In the genomic region with DNA sequence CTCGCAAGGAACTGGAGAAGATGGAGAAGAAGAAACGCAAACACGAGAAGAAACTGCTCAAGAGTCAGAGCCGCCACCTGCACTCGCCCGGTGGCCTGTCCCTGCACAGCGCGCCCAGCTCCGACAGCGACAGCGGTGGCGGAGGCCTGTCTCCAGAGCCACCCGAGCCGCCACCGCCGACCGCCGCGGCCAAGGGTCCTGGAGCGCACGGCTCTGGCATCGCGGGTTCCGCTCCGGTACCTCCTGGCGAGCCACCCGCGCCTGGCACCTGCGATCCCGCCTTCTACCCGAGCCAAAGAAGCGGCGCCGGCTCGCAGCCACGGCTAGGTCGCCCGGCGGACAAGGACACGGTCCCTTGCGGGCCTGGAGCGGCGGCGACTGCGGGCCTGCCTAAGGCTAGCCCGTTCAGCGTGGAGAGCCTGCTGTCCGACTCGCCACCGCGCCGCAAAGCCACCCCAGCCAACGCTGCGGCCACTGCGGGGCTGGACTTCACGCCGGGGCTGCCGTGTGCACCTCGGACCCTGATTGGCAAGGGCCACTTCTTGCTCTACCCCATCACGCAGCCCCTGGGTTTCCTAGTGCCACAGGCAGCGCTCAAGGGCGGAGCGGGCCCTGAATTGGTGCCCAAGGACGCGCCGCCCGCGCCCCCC, we compare ENCODE assay signal across 11 mouse cellular contexts. TPM values are rescaled to one million over a fixed set of nuclear protein-coding genes. Genes with fewer than 3 reads are reported as not detected.
DNase-seq lines count a peak whose midpoint lies in the region; ATAC-seq and TF ChIP-seq lines count a peak whose summit lies in the region.
"Had no signal": no experiment of that assay in that cellular context is flagged by ENCODE, and none has a peak within 500 bp of the region (broad histone marks: within the 10 kb centered on the region; RNA-seq: fewer than 3 reads in every experiment).

No protein-coding gene starts in this region.

- no peak for TF ChIP-seq EP300 in lung, postnatal 0 days (IDR thresholded peaks at IDR 0.05)

- DNase-seq in heart, postnatal 4 days: no peak
- DNase-seq in brain, embryonic 14.5 days (ENCODE audit: low read depth): peak; percentile 35
- no peak for DNase-seq in gastrocnemius, adult 2 months
- DNase-seq in lung, postnatal 0 days (ENCODE audit: low spot score): no peak
- DNase-seq in lung, adult 2 months: no peak

- TF ChIP-seq CTCF in brain, embryonic 14.5 days (IDR thresholded peaks at IDR 0.05; ENCODE audit: borderline replicate concordance, extremely low read depth, insufficient read depth, insufficient read length): no peak
- no peak for TF ChIP-seq CTCF in gastrocnemius, adult 2 months (IDR thresholded peaks at IDR 0.05)
- no peak for TF ChIP-seq CTCF in lung, postnatal 0 days (IDR thresholded peaks at IDR 0.05)
- TF ChIP-seq CTCF in lung, adult 2 months (IDR thresholded peaks at IDR 0.05; ENCODE audit: insufficient read depth, low read length): no peak

- peak overlapping the region; percentile 19; the same call in 1 of the 2 replicates for H3K4me3 ChIP-seq in heart, embryonic 15.5 days
- H3K4me3 ChIP-seq in embryonic facial prominence, embryonic 15.5 days (replicated peaks): peak overlapping the region; percentile 11; the same call in 1 of the 2 replicates
- H3K4me3 ChIP-seq in limb, embryonic 15.5 days: no peak overlapping the region; the same call in 1 of the 2 replicates
- no peak overlapping the region for H3K4me3 ChIP-seq in gastrocnemius, adult 2 months
- no peak overlapping the region for H3K4me3 ChIP-seq in lung, postnatal 0 days (ENCODE audit: low read depth, low read length)
- H3K4me3 ChIP-seq in lung, adult 2 months (replicated peaks; ENCODE audit: extremely low read depth, low read depth, low read length): no peak overlapping the region

- ATAC-seq in heart, embryonic 15.5 days (replicated peaks; ENCODE audit: insufficient number of reproducible peaks, insufficient read depth, low FRiP score, low read depth): no peak
- ATAC-seq in embryonic facial prominence, embryonic 15.5 days (ENCODE audit: insufficient number of reproducible peaks, low FRiP score, low TSS enrichment, low read depth): no peak
- no peak for ATAC-seq in limb, embryonic 15.5 days (ENCODE audit: insufficient number of reproducible peaks, low FRiP score, low TSS enrichment, low read depth)
- no peak for ATAC-seq in lung, postnatal 0 days

- H3K4me2 ChIP-seq in heart, embryonic 15.5 days: no peak overlapping the region
- H3K4me2 ChIP-seq in embryonic facial prominence, embryonic 15.5 days (replicated peaks): no peak overlapping the region
- 0 out of 2 replicates have a peak overlapping the region, but pooled peaks have one; percentile 5 for H3K4me2 ChIP-seq in limb, embryonic 15.5 days
- no peak overlapping the region for H3K4me2 ChIP-seq in lung, postnatal 0 days (replicated peaks; ENCODE audit: low read depth, low read length)

- no peaks in the 10 kb centered on the region for H3K9me3 ChIP-seq in heart, embryonic 15.5 days (replicated peaks)
- H3K9me3 ChIP-seq in embryonic facial prominence, embryonic 15.5 days (replicated peaks): no peaks in the 10 kb centered on the region
- no peaks in the 10 kb centered on the region for H3K9me3 ChIP-seq in limb, embryonic 15.5 days
- H3K9me3 ChIP-seq in lung, postnatal 0 days (ENCODE audit: low read length): no peaks in the 10 kb centered on the region

- no peak for TF ChIP-seq POLR2A in brain, embryonic 14.5 days (IDR thresholded peaks at IDR 0.05; ENCODE audit: borderline replicate concordance, extremely low read depth, insufficient read depth, insufficient read length, poor library complexity, severe bottlenecking)
- no peak for TF ChIP-seq POLR2A in lung, adult 2 months (IDR thresholded peaks at IDR 0.05; ENCODE audit: borderline replicate concordance, extremely low read depth, low read depth, low read length)

- WGBS in heart, embryonic 15.5 days: 1% methylated on average over 68 of the region's 68 CpGs
- WGBS in embryonic facial prominence, embryonic 15.5 days: under 1% methylated on average over 65 of the region's 68 CpGs
- WGBS in limb, embryonic 15.5 days: under 1% methylated on average over 62 of the region's 68 CpGs
- under 1% methylated on average over 53 of the region's 68 CpGs for WGBS in lung, postnatal 0 days
- WGBS in lung, adult 2 months: under 1% methylated on average over 67 of the region's 68 CpGs

- H3K27me3 ChIP-seq in heart, embryonic 15.5 days: peaks cover 98% of the 10 kb centered on the region
- peaks cover 98% of the 10 kb centered on the region for H3K27me3 ChIP-seq in embryonic facial prominence, embryonic 15.5 days
- peaks cover 95% of the 10 kb centered on the region for H3K27me3 ChIP-seq in limb, embryonic 15.5 days
- peaks cover 86% of the 10 kb centered on the region for H3K27me3 ChIP-seq in lung, postnatal 0 days (replicated peaks; ENCODE audit: insufficient read depth, low read length)

- intact Hi-C loops in gastrocnemius, adult 2 months (cut with DNase I): no loop called here

- H3K27ac ChIP-seq in heart, embryonic 15.5 days: no peak overlapping the region
- no peak overlapping the region for H3K27ac ChIP-seq in embryonic facial prominence, embryonic 15.5 days (replicated peaks)
- H3K27ac ChIP-seq in limb, embryonic 15.5 days: no peak overlapping the region
- H3K27ac ChIP-seq in gastrocnemius, adult 2 months: no peak overlapping the region
- H3K27ac ChIP-seq in lung, postnatal 0 days (ENCODE audit: low read length): no peak overlapping the region

- H3K9ac ChIP-seq in heart, embryonic 15.5 days: no peak overlapping the region
- no peak overlapping the region for H3K9ac ChIP-seq in embryonic facial prominence, embryonic 15.5 days
- H3K9ac ChIP-seq in limb, embryonic 15.5 days: no peak overlapping the region
- H3K9ac ChIP-seq in lung, postnatal 0 days (replicated peaks; ENCODE audit: low read depth): no peak overlapping the region

- peaks cover 19% of the 10 kb centered on the region for H3K4me1 ChIP-seq in heart, embryonic 15.5 days (replicated peaks)
- H3K4me1 ChIP-seq in embryonic facial prominence, embryonic 15.5 days: peaks cover 26% of the 10 kb centered on the region
- H3K4me1 ChIP-seq in limb, embryonic 15.5 days: peaks cover 29% of the 10 kb centered on the region
- H3K4me1 ChIP-seq in lung, postnatal 0 days (ENCODE audit: insufficient read depth, low read depth, low read length): no peaks in the 10 kb centered on the region
- peaks cover 3% of the 10 kb centered on the region; the same call in 1 of the 2 replicates for H3K4me1 ChIP-seq in lung, adult 2 months (ENCODE audit: control insufficient read depth, insufficient read depth, low read length)

- H3K36me3 ChIP-seq in heart, embryonic 15.5 days: no peaks in the 10 kb centered on the region
- no peaks in the 10 kb centered on the region for H3K36me3 ChIP-seq in embryonic facial prominence, embryonic 15.5 days
- no peaks in the 10 kb centered on the region for H3K36me3 ChIP-seq in limb, embryonic 15.5 days
- H3K36me3 ChIP-seq in lung, postnatal 0 days (ENCODE audit: insufficient read depth, low read length): no peaks in the 10 kb centered on the region

RNA-seq across cellular contexts. Expression of a gene that starts 3.6 kb away (rescaled TPM):
- not detected in 2 replicates for polyA plus RNA-seq in heart, embryonic 15.5 days (2015; fragmentation: Nextera tagmentation; extraction: Ambion mirVana)
- total RNA-seq in heart, postnatal 4 days (2021): not detected
- 26.5 and 42.0 TPM in 2 replicates for polyA plus RNA-seq in brain, embryonic 14.5 days (2012; rRNA removed)
- 4.6 and 9.8 TPM in 2 replicates for polyA plus RNA-seq in embryonic facial prominence, embryonic 15.5 days (2015; fragmentation: Nextera tagmentation; extraction: Ambion mirVana)
- 0.20 and 0.35 TPM in 2 replicates for polyA plus RNA-seq in limb, embryonic 15.5 days (2015; fragmentation: Nextera tagmentation; extraction: Ambion mirVana)
- total RNA-seq in gastrocnemius, adult 2 months (2021): not detected
- polyA plus RNA-seq in lung, postnatal 0 days (2015; fragmentation: Nextera tagmentation; extraction: Ambion mirVana): not detected in 2 replicates
- polyA plus RNA-seq in lung, adult 2 months (2012; rRNA removed): not detected in 2 replicates
- total RNA-seq: CH12.LX; megakaryocyte, adult 5-6 weeks had no signal
- polyA plus RNA-seq: small intestine, adult 2 months had no signal

Comparison
In these comparisons a context has a peak if more than half of its experiments do, and no peak if none do; other contexts are left out.
1. H3K4me3 ChIP-seq: peak in heart, embryonic 15.5 days (single experiment) and embryonic facial prominence, embryonic 15.5 days (single experiment); none in limb, embryonic 15.5 days (single experiment), gastrocnemius, adult 2 months (single experiment), lung, postnatal 0 days (single experiment) and lung, adult 2 months (single experiment).